In the genomic region with DNA sequence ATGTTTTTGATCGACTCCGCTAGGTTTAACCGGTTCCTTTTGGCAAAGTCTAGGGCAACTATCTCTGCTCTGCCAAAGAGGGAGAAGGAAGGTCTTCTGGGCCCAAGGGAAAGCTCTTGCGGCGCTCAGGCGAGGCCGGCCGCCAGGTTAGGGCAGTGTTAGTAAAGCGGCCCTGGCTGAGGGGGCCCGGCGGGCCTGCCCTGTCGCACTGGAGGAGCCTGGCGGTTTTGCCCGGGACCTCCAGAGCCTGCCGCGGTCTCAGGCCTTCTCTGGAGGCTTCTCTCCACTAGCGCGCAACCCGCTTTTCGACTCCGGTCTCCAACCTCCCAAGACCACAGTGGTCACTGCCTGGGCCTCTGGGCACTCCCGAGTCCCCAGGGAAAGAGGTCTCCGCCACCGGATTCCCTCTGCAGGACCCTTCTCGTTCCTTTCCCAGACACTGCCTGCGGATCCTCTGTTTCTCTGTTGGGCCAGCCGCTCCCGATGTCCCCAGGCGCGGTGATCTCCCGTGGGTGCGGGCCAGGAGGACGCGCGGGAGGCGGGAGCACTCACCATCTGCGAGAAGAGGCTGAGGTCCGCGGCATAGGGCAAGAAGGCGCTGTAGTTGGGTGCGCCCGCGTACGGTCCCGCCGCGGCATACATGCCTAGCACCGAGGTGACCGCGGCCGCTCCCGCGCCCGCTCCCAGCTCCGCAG, we compare ENCODE assay signal across 9 mouse cellular contexts. TPM values are rescaled to one million over a fixed set of nuclear protein-coding genes. Genes with fewer than 3 reads are reported as not detected.
DNase-seq lines count a peak whose midpoint lies in the region; ATAC-seq lines count a peak whose summit lies in the region.
"Had no signal": no experiment of that assay in that cellular context is flagged by ENCODE, and none has a peak within 500 bp of the region (broad histone marks: within the 10 kb centered on the region; RNA-seq: fewer than 3 reads in every experiment).

No protein-coding gene starts in this region.

- H3K9me3 ChIP-seq in kidney, embryonic 14.5 days (ENCODE audit: control insufficient read depth, low read length) = no peaks in the 10 kb centered on the region
- no peaks in the 10 kb centered on the region for H3K9me3 ChIP-seq in embryonic facial prominence, embryonic 11.5 days (replicated peaks; ENCODE audit: control insufficient read depth, low read length)
- H3K9me3 ChIP-seq in hindbrain, embryonic 13.5 days = no peaks in the 10 kb centered on the region
- no peaks in the 10 kb centered on the region for H3K9me3 ChIP-seq in midbrain, embryonic 12.5 days

- H3K27ac ChIP-seq in kidney, embryonic 14.5 days (ENCODE audit: low read depth, low read length) = no peak overlapping the region
- peak overlapping the region; percentile 22; the same call in 1 of the 2 replicates for H3K27ac ChIP-seq in embryonic facial prominence, embryonic 11.5 days (replicated peaks; ENCODE audit: low read depth, low read length)
- H3K27ac ChIP-seq in hindbrain, embryonic 13.5 days = peak overlapping the region; percentile 90
- H3K27ac ChIP-seq in midbrain, embryonic 12.5 days (replicated peaks) = peak overlapping the region; percentile 93

- peak overlapping the region; percentile 46 for H3K4me3 ChIP-seq in kidney, embryonic 14.5 days (ENCODE audit: low read length)
- peak overlapping the region; percentile 59 for H3K4me3 ChIP-seq in embryonic facial prominence, embryonic 11.5 days (ENCODE audit: low read depth, low read length)
- H3K4me3 ChIP-seq in hindbrain, embryonic 13.5 days = peak overlapping the region; percentile 62
- H3K4me3 ChIP-seq in midbrain, embryonic 12.5 days = peak overlapping the region; percentile 92

- no peaks in the 10 kb centered on the region for H3K36me3 ChIP-seq in kidney, embryonic 14.5 days (ENCODE audit: control insufficient read depth, insufficient read depth, low read length)
- no peaks in the 10 kb centered on the region for H3K36me3 ChIP-seq in embryonic facial prominence, embryonic 11.5 days (replicated peaks; ENCODE audit: control insufficient read depth, insufficient read depth, low read depth, low read length)
- no peaks in the 10 kb centered on the region for H3K36me3 ChIP-seq in hindbrain, embryonic 13.5 days
- H3K36me3 ChIP-seq in midbrain, embryonic 12.5 days = peaks cover 6% of the 10 kb centered on the region; the same call in 1 of the 2 replicates

- no peak for DNase-seq in kidney, postnatal 10 days
- DNase-seq in embryonic facial prominence, embryonic 11.5 days (ENCODE audit: low spot score) = peak; percentile 57
- no peak for DNase-seq in Muller cell, postnatal 12 days (ENCODE audit: inconsistent ontology term)
- no peak for DNase-seq in gastrocnemius, postnatal 10 days
- DNase-seq in urinary bladder, postnatal 14 days (ENCODE audit: low spot score) = no peak

- H3K4me2 ChIP-seq in kidney, embryonic 14.5 days (replicated peaks; ENCODE audit: low read depth, low read length) = peak overlapping the region; percentile 62
- peak overlapping the region; percentile 89 for H3K4me2 ChIP-seq in embryonic facial prominence, embryonic 11.5 days (ENCODE audit: low read depth, low read length)
- peak overlapping the region; percentile 69 for H3K4me2 ChIP-seq in hindbrain, embryonic 13.5 days
- peak overlapping the region; percentile 71 for H3K4me2 ChIP-seq in midbrain, embryonic 12.5 days (replicated peaks)

- peak overlapping the region; percentile 51 for H3K9ac ChIP-seq in kidney, embryonic 14.5 days (ENCODE audit: low read depth, low read length)
- peak overlapping the region; percentile 64 for H3K9ac ChIP-seq in embryonic facial prominence, embryonic 11.5 days (replicated peaks; ENCODE audit: low read length)
- H3K9ac ChIP-seq in hindbrain, embryonic 13.5 days = peak overlapping the region; percentile 90
- H3K9ac ChIP-seq in midbrain, embryonic 12.5 days (replicated peaks) = peak overlapping the region; percentile 98

- H3K4me1 ChIP-seq in kidney, embryonic 14.5 days (ENCODE audit: control insufficient read depth, insufficient read depth, low read length) = peaks cover 10% of the 10 kb centered on the region; the same call in 1 of the 2 replicates
- no peaks in the 10 kb centered on the region; the same call in 1 of the 2 replicates for H3K4me1 ChIP-seq in embryonic facial prominence, embryonic 11.5 days (ENCODE audit: control insufficient read depth, insufficient read depth, low read length)
- H3K4me1 ChIP-seq in hindbrain, embryonic 13.5 days (replicated peaks) = peaks cover 55% of the 10 kb centered on the region
- peaks cover 41% of the 10 kb centered on the region for H3K4me1 ChIP-seq in midbrain, embryonic 12.5 days

- peaks cover 96% of the 10 kb centered on the region for H3K27me3 ChIP-seq in kidney, embryonic 14.5 days (ENCODE audit: control insufficient read depth, insufficient read depth, low read length)
- peaks cover 54% of the 10 kb centered on the region for H3K27me3 ChIP-seq in embryonic facial prominence, embryonic 11.5 days (ENCODE audit: control insufficient read depth, insufficient read depth, low read length)
- H3K27me3 ChIP-seq in hindbrain, embryonic 13.5 days = peaks cover 76% of the 10 kb centered on the region
- peaks cover 66% of the 10 kb centered on the region for H3K27me3 ChIP-seq in midbrain, embryonic 12.5 days

- peak; percentile 7; the same call in 1 of the 2 replicates for ATAC-seq in kidney, embryonic 14.5 days (ENCODE audit: low FRiP score, low TSS enrichment)
- peak; percentile 8; the same call in 1 of the 2 replicates for ATAC-seq in embryonic facial prominence, embryonic 11.5 days (replicated peaks; ENCODE audit: insufficient number of reproducible peaks, low FRiP score, low TSS enrichment, low read depth)
- peak; percentile 23; the same call in 1 of the 2 replicates for ATAC-seq in hindbrain, embryonic 13.5 days (ENCODE audit: low FRiP score)
- ATAC-seq in midbrain, embryonic 12.5 days (ENCODE audit: low FRiP score, low read depth) = no peak

- under 1% methylated on average over 55 of the region's 55 CpGs for WGBS in kidney, embryonic 14.5 days
- under 1% methylated on average over 55 of the region's 55 CpGs for WGBS in embryonic facial prominence, embryonic 11.5 days
- WGBS in hindbrain, embryonic 13.5 days = under 1% methylated on average over 55 of the region's 55 CpGs
- WGBS in midbrain, embryonic 12.5 days = under 1% methylated on average over 55 of the region's 55 CpGs

RNA-seq across cellular contexts. Expression of a gene that starts 0.7 kb away (rescaled TPM):
- polyA plus RNA-seq in kidney, embryonic 14.5 days (2014; fragmentation: Nextera tagmentation; extraction: Ambion mirVana) = 2.1 and 3.5 TPM in 2 replicates
- polyA plus RNA-seq in embryonic facial prominence, embryonic 11.5 days (2014; fragmentation: Nextera tagmentation; extraction: Ambion mirVana) = 2.2 and 2.4 TPM in 2 replicates
- polyA plus RNA-seq in hindbrain, embryonic 13.5 days (2015; fragmentation: Nextera tagmentation; extraction: Ambion mirVana) = 8.3 and 8.7 TPM in 2 replicates
- 13.3 and 15.0 TPM in 2 replicates for polyA plus RNA-seq in midbrain, embryonic 12.5 days (2016; fragmentation: Nextera tagmentation; extraction: Ambion mirVana)
- total RNA-seq in gastrocnemius, postnatal 10 days (2021) = under 1 TPM in 1 of 2 experiments, not detected in 1; 0.18 TPM
- polyA plus RNA-seq: testis, adult 2 months had no signal
